Mouse (Mus musculus): ENCODE measurements around the gene Pla2g2d. TPM values are rescaled to one million over a fixed set of nuclear protein-coding genes. Genes with fewer than 3 reads are reported as not detected.
A peak's percentile ranks its signal among the peaks of the same experiment; 100 is the strongest.

Gene Pla2g2d
- not detected in 2 replicates for polyA plus RNA-seq (2016; fragmentation: Nextera tagmentation; extraction: Ambion mirVana)

DNA sequence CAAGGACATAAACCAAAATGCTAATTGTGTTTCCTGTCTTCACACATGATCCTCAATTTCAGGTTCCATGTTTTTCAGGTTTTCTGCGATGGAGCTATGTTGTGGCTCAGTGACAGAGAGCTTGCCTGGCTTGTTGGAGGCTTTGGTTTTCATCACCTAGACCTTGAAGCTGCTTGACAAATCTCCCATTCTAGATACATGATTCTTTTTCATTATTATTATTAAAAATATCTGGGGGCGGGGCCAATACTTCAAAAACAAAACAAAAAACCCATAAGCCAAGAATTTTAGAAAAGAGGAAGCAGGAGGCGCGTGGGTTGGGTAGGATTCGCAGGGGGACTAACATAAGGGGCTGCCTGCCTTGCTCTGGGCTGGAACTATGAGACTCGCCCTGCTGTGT lies at the start of gene Pla2g2d:
Gene Pla2g2d (plus strand): TSS at position 301 of the 400 bp plus-strand sequence.
- no peak for DNase-seq (ENCODE audit: low spot score)
- Histone ChIP-seq H3K36me3 (no peaks in the 10 kb centered on the region), H3K4me1 (peaks cover 7% of the 10 kb centered on the region), H3K27me3 (ENCODE audit: low read depth, poor library complexity, severe bottlenecking) (peaks cover 12% of the 10 kb centered on the region; the same call in 1 of the 2 replicates), H3K9me3 (replicated peaks) (no peaks in the 10 kb centered on the region), H3K27ac (no peak within 1 kb of the TSS), H3K4me3 (no peak within 1 kb of the TSS)
- WGBS, result 86% methylated on average over 6 of the region's 6 CpGs

GRCm38 (mm10) chr4:138725751-138726150 lies 49.8 kb upstream of the Pla2g2d start:
- peak overlapping the region; percentile 87 for H3K27ac ChIP-seq
- no peaks in the 10 kb centered on the region for H3K36me3 ChIP-seq
- 74% methylated on average over 5 of the region's 5 CpGs for WGBS
- H3K4me1 ChIP-seq, result peaks cover 38% of the 10 kb centered on the region
- DNase-seq (ENCODE audit: low spot score), result no peak
- 0 out of 2 replicates have a peak overlapping the region, but pooled peaks have one; percentile 50 for H3K4me3 ChIP-seq
- H3K9me3 ChIP-seq (replicated peaks), result no peaks in the 10 kb centered on the region
- peaks cover 2% of the 10 kb centered on the region; the same call in 1 of the 2 replicates for H3K27me3 ChIP-seq (ENCODE audit: low read depth, poor library complexity, severe bottlenecking)

DNA sequence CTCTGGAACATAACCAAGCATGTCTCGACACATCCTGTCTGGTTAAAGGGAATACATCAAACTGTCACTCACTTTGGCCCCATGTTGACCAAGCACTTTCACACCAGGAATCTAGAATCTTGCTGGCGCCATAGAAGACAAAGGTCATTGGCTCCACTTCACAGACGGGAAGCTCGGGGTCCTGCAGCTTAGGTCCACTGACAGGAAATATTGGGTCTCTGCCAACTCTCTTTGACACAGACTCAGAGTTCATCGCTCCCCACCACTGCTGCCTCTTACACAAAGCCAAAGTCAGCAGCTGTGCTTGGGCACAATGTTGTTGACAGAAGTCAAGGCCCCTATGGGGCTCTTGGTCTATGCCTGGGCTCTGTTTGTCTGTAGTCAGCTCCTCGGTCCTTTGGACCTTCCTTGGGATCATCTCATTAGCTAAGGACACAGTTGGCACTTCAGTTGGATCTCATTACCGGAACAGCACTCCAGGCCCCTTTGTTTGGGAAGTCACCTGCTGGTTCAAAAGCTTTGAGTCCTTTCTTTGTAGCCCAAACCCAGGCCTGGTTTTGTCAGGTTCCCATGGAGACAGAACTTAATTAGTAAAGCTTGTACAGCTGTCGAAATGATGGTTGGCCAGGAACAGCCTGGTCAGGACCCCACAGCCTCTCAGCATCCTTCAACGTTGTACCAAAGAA lies 46.4 kb upstream of the Pla2g2d start:
- Histone ChIP-seq H3K27ac (no peak overlapping the region), H3K27me3 (ENCODE audit: low read depth, poor library complexity, severe bottlenecking) (no peaks in the 10 kb centered on the region), H3K9me3 (replicated peaks) (no peaks in the 10 kb centered on the region), H3K36me3 (no peaks in the 10 kb centered on the region), H3K4me1 (peaks cover 24% of the 10 kb centered on the region), H3K4me3 (no peak overlapping the region)
- DNase-seq (ENCODE audit: low spot score), result no peak
- 69% methylated on average over 9 of the region's 9 CpGs for WGBS

GRCm38 (mm10) chr4:138734105-138734504 lies 41.4 kb upstream of the Pla2g2d start:
- DNase-seq (ENCODE audit: low spot score), result no peak

DNA sequence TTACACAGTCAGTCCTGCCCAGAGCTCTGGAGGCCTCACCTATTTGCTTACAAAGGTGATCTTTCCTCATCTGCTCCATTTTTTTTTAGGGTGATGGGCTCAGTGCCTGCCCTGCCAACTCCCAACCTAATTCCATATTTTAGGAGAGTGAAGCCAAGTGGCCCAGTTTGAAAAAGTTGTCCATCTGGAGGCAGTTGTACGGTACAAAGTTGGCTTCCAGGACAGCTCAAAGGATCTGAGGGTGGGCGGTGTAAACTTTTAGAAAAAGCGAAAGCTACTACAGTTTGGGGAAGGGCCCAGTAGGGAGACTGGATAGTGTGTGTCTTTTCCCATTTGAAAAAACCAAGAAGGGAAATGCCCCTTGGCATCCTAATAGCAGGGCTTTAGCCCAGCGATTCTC lies 40.7 kb upstream of the Pla2g2d start:
- H3K4me1 ChIP-seq, result peaks cover 30% of the 10 kb centered on the region
- DNase-seq (ENCODE audit: low spot score), result no peak
- no peak overlapping the region for H3K27ac ChIP-seq
- no peak overlapping the region for H3K4me3 ChIP-seq
- WGBS, result 97% methylated on average over 4 of the region's 4 CpGs
- H3K27me3 ChIP-seq (ENCODE audit: low read depth, poor library complexity, severe bottlenecking), result no peaks in the 10 kb centered on the region
- H3K9me3 ChIP-seq (replicated peaks), result no peaks in the 10 kb centered on the region
- no peaks in the 10 kb centered on the region for H3K36me3 ChIP-seq

More at GRCm38 (mm10) chr4:138734105-138734504, 41.4 kb upstream of the Pla2g2d start:
- Histone ChIP-seq H3K4me3 (no peak overlapping the region), H3K27ac (no peak overlapping the region), H3K9me3 (replicated peaks) (no peaks in the 10 kb centered on the region), H3K36me3 (no peaks in the 10 kb centered on the region), H3K4me1 (peaks cover 27% of the 10 kb centered on the region), H3K27me3 (ENCODE audit: low read depth, poor library complexity, severe bottlenecking) (no peaks in the 10 kb centered on the region)
- WGBS, result 50% methylated on average over 7 of the region's 7 CpGs

DNA sequence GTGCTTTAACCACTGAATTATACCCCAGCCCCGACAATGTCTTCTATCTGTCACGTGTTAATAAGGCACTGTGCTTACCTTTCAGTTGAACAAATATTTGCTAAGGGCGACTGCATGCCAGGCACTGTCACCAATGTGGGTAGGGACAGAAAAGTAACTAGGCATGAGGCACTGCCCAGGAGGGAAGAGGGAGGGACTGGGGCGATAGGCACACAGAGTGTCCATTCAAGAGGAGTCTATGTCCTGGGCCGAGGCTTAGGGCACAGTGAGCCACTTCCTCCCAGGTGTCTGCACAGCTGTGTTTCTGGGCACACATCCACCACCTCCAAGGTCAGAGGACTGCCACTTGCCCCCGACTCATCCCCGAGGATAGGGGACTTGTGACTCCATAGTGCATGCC lies 38.5 kb upstream of the Pla2g2d start, which contains the start of gene Ubxn10:
Gene Ubxn10 (minus strand): TSS at position 137 of the 400 bp plus-strand sequence.
- Histone ChIP-seq H3K9me3 (replicated peaks) (no peaks in the 10 kb centered on the region), H3K27ac (peak within 1 kb of the TSS; percentile 57; the same call in 1 of the 2 replicates), H3K27me3 (ENCODE audit: low read depth, poor library complexity, severe bottlenecking) (no peaks in the 10 kb centered on the region), H3K36me3 (no peaks in the 10 kb centered on the region), H3K4me3 (no peak within 1 kb of the TSS), H3K4me1 (peaks cover 39% of the 10 kb centered on the region)
- 80% methylated on average over 7 of the region's 7 CpGs for WGBS
- DNase-seq (ENCODE audit: low spot score), result no peak

DNA sequence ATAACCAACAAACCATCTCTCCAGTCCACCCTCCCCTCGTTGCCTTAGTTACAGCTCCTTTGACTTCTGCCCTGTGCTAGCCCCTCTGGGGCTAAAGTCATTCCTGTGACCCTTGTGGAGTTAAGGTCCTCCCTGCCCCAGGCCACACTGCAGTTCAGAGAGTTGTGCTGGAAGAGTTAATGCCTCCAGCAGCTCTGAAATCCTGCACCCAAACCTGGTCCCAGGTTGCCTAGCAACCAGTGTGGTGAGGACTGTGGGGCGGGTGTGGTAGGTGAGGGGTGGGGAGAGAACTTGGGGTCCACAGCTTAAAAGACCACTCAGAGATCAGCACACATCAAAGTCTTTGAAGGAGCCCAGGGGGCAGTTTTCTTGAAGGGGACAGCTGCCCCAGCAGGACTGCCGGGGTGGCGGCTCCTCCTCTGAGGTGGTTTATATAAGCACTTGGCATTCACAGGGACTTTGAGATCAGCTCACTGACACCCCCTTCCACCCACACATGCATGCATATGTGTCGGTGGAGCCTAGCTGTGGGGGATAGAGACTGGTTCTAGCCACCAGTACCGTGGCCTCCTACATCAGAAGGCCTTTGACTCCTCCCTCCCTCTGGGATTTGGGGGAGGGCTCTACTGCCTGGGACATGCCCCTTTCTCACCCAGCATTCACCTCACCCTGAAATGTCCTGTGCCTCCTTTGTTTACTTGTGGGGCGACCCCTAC lies 36.2 kb upstream of the Pla2g2d start:
- no peak overlapping the region for H3K4me3 ChIP-seq
- 16% methylated on average over 7 of the region's 7 CpGs for WGBS
- H3K4me1 ChIP-seq, result peaks cover 53% of the 10 kb centered on the region
- H3K27ac ChIP-seq, result peak overlapping the region; percentile 57
- peak; percentile 49 for DNase-seq (ENCODE audit: low spot score)
- no peaks in the 10 kb centered on the region for H3K27me3 ChIP-seq (ENCODE audit: low read depth, poor library complexity, severe bottlenecking)
- H3K36me3 ChIP-seq, result no peaks in the 10 kb centered on the region
- no peaks in the 10 kb centered on the region for H3K9me3 ChIP-seq (replicated peaks)

DNA sequence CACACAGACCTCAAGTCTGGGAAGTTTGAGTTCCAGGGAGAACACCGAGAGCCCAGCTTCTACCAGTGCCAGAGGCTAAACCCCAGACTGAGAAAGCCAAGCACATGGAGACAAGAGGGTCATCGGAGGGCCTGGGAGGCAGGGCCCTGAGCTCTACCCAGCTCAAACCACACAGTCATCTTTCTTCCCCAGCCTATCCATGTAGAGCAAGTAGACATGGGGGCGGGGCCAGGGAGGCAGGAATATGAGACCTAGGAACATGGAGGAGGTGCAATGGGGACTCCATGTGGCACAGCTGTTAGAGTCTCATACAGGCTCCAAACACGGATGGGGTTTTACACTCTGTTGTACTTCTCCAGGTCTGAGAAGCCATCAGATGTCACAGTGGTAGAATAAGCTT lies 29.7 kb upstream of the Pla2g2d start:
- H3K27ac ChIP-seq, result peak overlapping the region; percentile 26; the same call in 1 of the 2 replicates
- DNase-seq (ENCODE audit: low spot score), result peak; percentile 46
- no peak overlapping the region for H3K4me3 ChIP-seq
- WGBS, result 62% methylated on average over 4 of the region's 4 CpGs
- no peaks in the 10 kb centered on the region for H3K36me3 ChIP-seq
- H3K4me1 ChIP-seq, result peaks cover 41% of the 10 kb centered on the region
- H3K9me3 ChIP-seq (replicated peaks), result no peaks in the 10 kb centered on the region
- H3K27me3 ChIP-seq (ENCODE audit: low read depth, poor library complexity, severe bottlenecking), result no peaks in the 10 kb centered on the region

- no peak overlapping the region for H3K4me3 ChIP-seq
- peaks cover 35% of the 10 kb centered on the region for H3K4me1 ChIP-seq
- no peaks in the 10 kb centered on the region for H3K27me3 ChIP-seq (ENCODE audit: low read depth, poor library complexity, severe bottlenecking)
- 91% methylated on average over 9 of the region's 9 CpGs for WGBS
- H3K27ac ChIP-seq, result no peak overlapping the region
- no peak for DNase-seq (ENCODE audit: low spot score)
- H3K36me3 ChIP-seq, result no peaks in the 10 kb centered on the region
- no peaks in the 10 kb centered on the region for H3K9me3 ChIP-seq (replicated peaks)
Measured at GRCm38 (mm10) chr4:138746866-138747265, 28.7 kb upstream of the Pla2g2d start.

GRCm38 (mm10) chr4:138747851-138748250 lies 27.7 kb upstream of the Pla2g2d start:
- no peak overlapping the region for H3K27ac ChIP-seq
- no peaks in the 10 kb centered on the region for H3K9me3 ChIP-seq (replicated peaks)
- no peaks in the 10 kb centered on the region for H3K36me3 ChIP-seq
- H3K4me1 ChIP-seq, result peaks cover 27% of the 10 kb centered on the region
- no peak for DNase-seq (ENCODE audit: low spot score)
- WGBS, result 72% methylated on average over 10 of the region's 10 CpGs
- H3K4me3 ChIP-seq, result no peak overlapping the region
- no peaks in the 10 kb centered on the region for H3K27me3 ChIP-seq (ENCODE audit: low read depth, poor library complexity, severe bottlenecking)

GRCm38 (mm10) chr4:138748369-138749072 lies 27.0 kb upstream of the Pla2g2d start:
- H3K4me3 ChIP-seq, result no peak overlapping the region
- peaks cover 20% of the 10 kb centered on the region for H3K4me1 ChIP-seq
- no peak overlapping the region for H3K27ac ChIP-seq
- H3K36me3 ChIP-seq, result no peaks in the 10 kb centered on the region
- H3K9me3 ChIP-seq (replicated peaks), result no peaks in the 10 kb centered on the region
- DNase-seq (ENCODE audit: low spot score), result peak; percentile 44
- H3K27me3 ChIP-seq (ENCODE audit: low read depth, poor library complexity, severe bottlenecking), result no peaks in the 10 kb centered on the region
- WGBS, result 58% methylated on average over 8 of the region's 8 CpGs

DNA sequence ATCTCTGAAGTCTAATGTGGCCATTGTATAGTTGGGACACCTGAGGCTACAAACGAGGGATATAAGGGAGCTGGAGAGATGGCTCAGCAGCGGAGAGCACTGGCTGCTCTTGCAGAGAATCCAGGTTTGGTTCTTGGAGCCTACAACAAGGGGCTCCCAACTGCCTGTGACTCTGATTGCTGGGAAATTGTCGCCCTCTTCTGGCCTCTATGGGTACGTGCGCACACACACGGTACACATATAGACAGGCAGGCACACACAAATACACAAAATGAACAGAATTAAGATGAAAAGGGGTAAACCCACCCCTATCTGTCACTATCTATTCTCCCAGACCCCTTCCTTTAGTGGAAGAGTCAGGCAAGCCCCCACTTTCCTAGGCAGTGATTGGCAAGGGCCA lies 22.9 kb upstream of the Pla2g2d start:
- 92% methylated on average over 6 of the region's 6 CpGs for WGBS
- Histone ChIP-seq H3K36me3 (no peaks in the 10 kb centered on the region), H3K27me3 (ENCODE audit: low read depth, poor library complexity, severe bottlenecking) (no peaks in the 10 kb centered on the region), H3K4me1 (peaks cover 24% of the 10 kb centered on the region), H3K27ac (no peak overlapping the region), H3K9me3 (replicated peaks) (no peaks in the 10 kb centered on the region), H3K4me3 (no peak overlapping the region)
- no peak for DNase-seq (ENCODE audit: low spot score)

GRCm38 (mm10) chr4:138753608-138754007 lies 21.9 kb upstream of the Pla2g2d start:
- peaks cover 19% of the 10 kb centered on the region for H3K4me1 ChIP-seq

More at GRCm38 (mm10) chr4:138753608-138754007, 21.9 kb upstream of the Pla2g2d start:
- Histone ChIP-seq H3K27ac (no peak overlapping the region), H3K9me3 (replicated peaks) (no peaks in the 10 kb centered on the region), H3K27me3 (ENCODE audit: low read depth, poor library complexity, severe bottlenecking) (no peaks in the 10 kb centered on the region), H3K36me3 (no peaks in the 10 kb centered on the region), H3K4me3 (no peak overlapping the region)
- no peak for DNase-seq (ENCODE audit: low spot score)
- 89% methylated on average over 3 of the region's 3 CpGs for WGBS

Measured in limb, embryonic 10.5 days (tissue).